Mouse (Mus musculus) bone marrow macrophage, adult 2 months (primary cell): ENCODE data around the gene Tank.

Experiments
- CTCF ChIP-seq: IDR thresholded peaks from 2 replicates; pipeline ENCODE4 v1.5.1; 2012; ENCODE audit warnings: low read depth, mild to moderate bottlenecking, low read length, moderate library complexity
- POLR2A ChIP-seq: IDR thresholded peaks from 2 replicates; pipeline ENCODE4 v1.6.1; 2012; ENCODE audit warnings: mild to moderate bottlenecking, low read depth, low read length, borderline replicate concordance

DNA sequence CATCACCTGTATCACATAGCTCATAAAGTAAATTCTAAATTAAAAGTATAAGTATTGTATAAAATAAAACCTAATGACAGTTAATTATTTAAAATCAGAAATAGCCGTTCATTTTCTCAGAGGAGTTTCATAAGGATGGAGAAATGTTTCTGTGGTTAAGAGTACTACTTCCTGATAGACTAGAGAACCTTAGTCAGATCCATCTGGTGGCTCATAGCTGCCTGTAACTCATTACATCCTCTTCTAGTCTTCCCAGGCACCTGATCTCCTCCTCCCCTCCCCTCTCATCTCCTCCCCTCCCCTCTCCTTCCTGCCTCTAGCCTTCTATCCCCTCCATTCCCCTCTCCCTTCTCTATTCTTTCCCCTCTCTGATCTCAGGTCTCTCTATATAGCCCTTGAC is 103.2 kb downstream of the Tank start:
- TF ChIP-seq POLR2A = no peak
- no peak for TF ChIP-seq CTCF
